Mouse (Mus musculus) midbrain, embryonic 16.5 days (tissue): ENCODE measurements at regions not wholly inside any gene's neighbourhood (a gene's known extent, or its start where the extent isn't known, plus 50 kb on each side); places are given as distances from the start of the nearest gene placed in this dataset.

ENCODE experiments used
- ATAC-seq: fragments of 200-750 bp; cut with Nextera tagmentation; 2 replicates; pipeline ENCODE4 v1.8.0; 2017; ENCODE audit warnings: moderate TSS enrichment
- H3K27ac ChIP-seq: fragments of 300-500 bp; sonication (generic); 2 replicates; pipeline ENCODE4 v1.5.1; 2014; ENCODE audit warnings: mild to moderate bottlenecking, low read length, mixed read lengths
- H3K27me3 ChIP-seq: fragments of 300-500 bp; sonication (generic); 2 replicates; pipeline ENCODE4 v1.6.1; 2014; ENCODE audit warnings: low read depth, low read length, mixed read lengths; ENCODE audit not compliant: control insufficient read depth, insufficient read depth
- H3K36me3 ChIP-seq: fragments of 300-500 bp; sonication (generic); 2 replicates; pipeline ENCODE4 v1.6.1; 2014; ENCODE audit warnings: mild to moderate bottlenecking, low read length, moderate library complexity, mixed read lengths; ENCODE audit not compliant: control insufficient read depth, insufficient read depth
- H3K4me1 ChIP-seq: fragments of 300-500 bp; sonication (generic); 2 replicates; pipeline ENCODE4 v1.6.1; 2014; ENCODE audit warnings: mild to moderate bottlenecking, low read length, mixed read lengths; ENCODE audit not compliant: control insufficient read depth, insufficient read depth
- H3K4me2 ChIP-seq: fragments of 300-500 bp; sonication (generic); 2 replicates; pipeline ENCODE4 v1.6.1; 2014; ENCODE audit warnings: mild to moderate bottlenecking, low read length, mixed read lengths
- H3K4me3 ChIP-seq: fragments of 300-500 bp; sonication (generic); 2 replicates; pipeline ENCODE4 v1.5.1; 2014; ENCODE audit warnings: low read depth, mild to moderate bottlenecking, low read length, moderate library complexity, mixed read lengths
- H3K9ac ChIP-seq: fragments of 300-500 bp; sonication (generic); 2 replicates; pipeline ENCODE4 v1.6.1; 2014; ENCODE audit warnings: low read depth, low read length, mixed read lengths
- H3K9me3 ChIP-seq: fragments of 300-500 bp; sonication (generic); replicated peaks from 2 replicates; pipeline ENCODE4 v1.6.1; 2014; ENCODE audit warnings: mild to moderate bottlenecking, low read length, mixed read lengths; ENCODE audit not compliant: control insufficient read depth, poor library complexity, severe bottlenecking
- WGBS: fragments of 180-500 bp; shearing (Covaris S2); extraction: QIAGEN DNeasy Blood & Tissue Kit; methylation state at CpG from one replicate; pipeline ENCODE4 v1.1.7; 2014; 5-methylcytosine and 5-hydroxymethylcytosine counted together

- no peaks in the 10 kb centered on the region for H3K36me3 ChIP-seq
- no peak for ATAC-seq
- WGBS = 72% methylated on average over 10 of the region's 10 CpGs
- H3K4me2 ChIP-seq = no peak overlapping the region
- no peak overlapping the region for H3K9ac ChIP-seq
- H3K9me3 ChIP-seq = no peaks in the 10 kb centered on the region
- no peaks in the 10 kb centered on the region for H3K4me1 ChIP-seq
- no peak overlapping the region for H3K4me3 ChIP-seq
- no peaks in the 10 kb centered on the region for H3K27me3 ChIP-seq
- no peak overlapping the region for H3K27ac ChIP-seq
Measured at GRCm38 (mm10) chr13:104572236-104572635, 220.0 kb upstream of the Srek1ip1 start.

- ATAC-seq = no peak
Measured at GRCm38 (mm10) chr13:104574396-104574795, 217.9 kb upstream of the Srek1ip1 start.

GRCm38 (mm10) chr13:104576188-104576789 lies 216.0 kb upstream of the Srek1ip1 start:
- Histone ChIP-seq H3K4me2 (no peak overlapping the region), H3K27me3 (no peaks in the 10 kb centered on the region), H3K36me3 (no peaks in the 10 kb centered on the region), H3K27ac (no peak overlapping the region), H3K4me1 (no peaks in the 10 kb centered on the region), H3K9ac (no peak overlapping the region), H3K4me3 (no peak overlapping the region), H3K9me3 (no peaks in the 10 kb centered on the region)
- WGBS = 65% methylated on average over 10 of the region's 10 CpGs
- no peak for ATAC-seq

More at GRCm38 (mm10) chr13:104574396-104574795, 217.9 kb upstream of the Srek1ip1 start:
- H3K4me3 ChIP-seq = no peak overlapping the region
- H3K27ac ChIP-seq = no peak overlapping the region
- no peaks in the 10 kb centered on the region for H3K9me3 ChIP-seq
- no peaks in the 10 kb centered on the region for H3K27me3 ChIP-seq
- no peak overlapping the region for H3K4me2 ChIP-seq
- 89% methylated on average over 5 of the region's 5 CpGs for WGBS
- no peaks in the 10 kb centered on the region for H3K36me3 ChIP-seq
- H3K4me1 ChIP-seq = no peaks in the 10 kb centered on the region
- H3K9ac ChIP-seq = no peak overlapping the region

- Histone ChIP-seq H3K27me3 (no peaks in the 10 kb centered on the region), H3K36me3 (no peaks in the 10 kb centered on the region), H3K4me1 (no peaks in the 10 kb centered on the region), H3K4me2 (no peak overlapping the region), H3K9ac (no peak overlapping the region), H3K27ac (no peak overlapping the region), H3K4me3 (no peak overlapping the region), H3K9me3 (no peaks in the 10 kb centered on the region)
- 86% methylated on average over 11 of the region's 11 CpGs for WGBS
- no peak for ATAC-seq
Measured at GRCm38 (mm10) chr13:104577856-104578255, 214.4 kb upstream of the Srek1ip1 start.

GRCm38 (mm10) chr13:104580686-104581350 lies 211.5 kb upstream of the Srek1ip1 start:
- Histone ChIP-seq H3K9me3 (no peaks in the 10 kb centered on the region), H3K27ac (no peak overlapping the region), H3K4me1 (no peaks in the 10 kb centered on the region), H3K36me3 (no peaks in the 10 kb centered on the region), H3K4me3 (no peak overlapping the region), H3K27me3 (no peaks in the 10 kb centered on the region), H3K4me2 (no peak overlapping the region), H3K9ac (no peak overlapping the region)
- no peak for ATAC-seq
- 54% methylated on average over 9 of the region's 9 CpGs for WGBS
